Mouse (Mus musculus) heart, embryonic 16.5 days (tissue): ENCODE measurements around the gene Gm20388. TPM values are rescaled to one million over a fixed set of nuclear protein-coding genes. Genes with fewer than 3 reads are reported as not detected.

Source experiments
- ATAC-seq: fragments of 200-750 bp; cut with Nextera tagmentation; replicated peaks from 2 replicates; pipeline ENCODE4 v1.8.0; 2017; ENCODE audit warnings: moderate number of reproducible peaks; ENCODE audit not compliant: insufficient read depth, low FRiP score; ENCODE audit errors: extremely low read depth
- H3K27ac ChIP-seq: fragments of 300-500 bp; sonication (generic); 2 replicates; pipeline ENCODE4 v1.5.1; 2014; ENCODE audit warnings: mild to moderate bottlenecking, low read length, control low read depth, moderate library complexity
- H3K27me3 ChIP-seq: fragments of 300-500 bp; sonication (generic); 2 replicates; pipeline ENCODE4 v1.6.1; 2014; ENCODE audit warnings: low read length, mixed read lengths; ENCODE audit not compliant: control insufficient read depth, insufficient read depth
- H3K36me3 ChIP-seq: fragments of 300-500 bp; sonication (generic); 2 replicates; pipeline ENCODE4 v1.6.1; 2014; ENCODE audit not compliant: control insufficient read depth, insufficient read depth
- H3K4me1 ChIP-seq: fragments of 300-500 bp; sonication (generic); 2 replicates; pipeline ENCODE4 v1.6.1; 2014; ENCODE audit warnings: low read length, mixed read lengths; ENCODE audit not compliant: control insufficient read depth, insufficient read depth
- H3K4me2 ChIP-seq: fragments of 300-500 bp; sonication (generic); 2 replicates; pipeline ENCODE4 v1.6.1; 2014; ENCODE audit warnings: low read depth, mild to moderate bottlenecking, control low read depth, low read length
- H3K4me3 ChIP-seq: fragments of 300-500 bp; sonication (generic); 2 replicates; pipeline ENCODE4 v1.5.1; 2014; ENCODE audit warnings: mild to moderate bottlenecking, control low read depth, low read length
- H3K9ac ChIP-seq: fragments of 300-500 bp; sonication (generic); 2 replicates; pipeline ENCODE4 v1.6.1; 2014; ENCODE audit warnings: low read length, control low read depth
- H3K9me3 ChIP-seq: fragments of 300-500 bp; sonication (generic); replicated peaks from 2 replicates; pipeline ENCODE4 v1.6.1; 2016; ENCODE audit warnings: low read length; ENCODE audit not compliant: control insufficient read depth
- WGBS: fragments of 180-500 bp; shearing (Covaris S2); extraction: QIAGEN DNeasy Blood & Tissue Kit; methylation state at CpG from one replicate; pipeline ENCODE4 v1.1.7; 2014; 5-methylcytosine and 5-hydroxymethylcytosine counted together
- polyA plus RNA-seq: library from polyadenylated mRNA; unstranded; fragments of >200 nt; fragmentation: Nextera tagmentation; extraction: Ambion mirVana; gene quantifications from 2 replicates; pipeline ENCODE4 v1.2.1, GENCODE M21; 2015

Gene Gm20388
- polyA plus RNA-seq, 1 experiment from 2014 or later, result 4.5 TPM

- WGBS, result 86% methylated on average over 6 of the region's 6 CpGs
- peaks cover 28% of the 10 kb centered on the region for H3K4me1 ChIP-seq
- H3K4me3 ChIP-seq, result no peak overlapping the region
- no peak for ATAC-seq
- no peak overlapping the region for H3K27ac ChIP-seq
- peaks cover 4% of the 10 kb centered on the region for H3K9me3 ChIP-seq
- H3K9ac ChIP-seq, result no peak overlapping the region
- peaks cover 5% of the 10 kb centered on the region for H3K36me3 ChIP-seq
- H3K27me3 ChIP-seq, result no peaks in the 10 kb centered on the region
- no peak overlapping the region for H3K4me2 ChIP-seq
Observed at GRCm38 (mm10) chr8:124248688-124249087, 4338.0 kb downstream of the Gm20388 start.

DNA sequence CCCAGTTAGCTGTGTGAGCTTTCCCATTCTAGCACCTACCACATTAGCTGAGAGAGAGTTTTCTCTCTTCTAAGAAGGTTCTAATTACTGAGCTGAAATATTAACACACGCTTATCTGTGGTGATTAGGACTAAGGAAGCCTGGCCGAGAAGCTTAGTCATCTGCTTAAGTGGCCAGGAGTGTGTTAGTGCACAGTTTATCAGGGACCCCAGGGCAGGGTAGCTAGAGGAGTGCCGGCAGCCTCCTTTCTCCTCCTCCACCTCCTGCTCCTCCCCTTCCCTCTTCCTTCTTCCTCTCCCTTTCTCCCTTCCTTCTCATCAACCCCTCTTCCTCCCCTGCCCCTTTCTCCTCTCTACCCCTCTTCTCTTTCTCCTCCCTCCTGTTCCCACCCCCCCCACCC lies 4339.6 kb downstream of the Gm20388 start:
- peaks cover 28% of the 10 kb centered on the region for H3K4me1 ChIP-seq

GRCm38 (mm10) chr8:124250785-124251184 lies 4340.1 kb downstream of the Gm20388 start:
- H3K4me2 ChIP-seq, result no peak overlapping the region
- peaks cover 29% of the 10 kb centered on the region for H3K4me1 ChIP-seq
- no peak overlapping the region for H3K9ac ChIP-seq
- H3K9me3 ChIP-seq, result no peaks in the 10 kb centered on the region
- no peaks in the 10 kb centered on the region for H3K27me3 ChIP-seq
- 40% methylated on average over 4 of the region's 4 CpGs for WGBS
- H3K27ac ChIP-seq, result no peak overlapping the region
- no peak overlapping the region for H3K4me3 ChIP-seq
- ATAC-seq, result no peak
- H3K36me3 ChIP-seq, result no peaks in the 10 kb centered on the region

More for the DNA sequence above, 4339.6 kb downstream of the Gm20388 start:
- Histone ChIP-seq H3K4me3 (no peak overlapping the region), H3K36me3 (no peaks in the 10 kb centered on the region), H3K27ac (no peak overlapping the region), H3K9me3 (no peaks in the 10 kb centered on the region), H3K9ac (no peak overlapping the region), H3K27me3 (no peaks in the 10 kb centered on the region), H3K4me2 (no peak overlapping the region)
- WGBS, result 14% methylated on average over 3 of the region's 3 CpGs
- ATAC-seq, result 0 out of 2 replicates have a peak, but pooled peaks have one; percentile 11

DNA sequence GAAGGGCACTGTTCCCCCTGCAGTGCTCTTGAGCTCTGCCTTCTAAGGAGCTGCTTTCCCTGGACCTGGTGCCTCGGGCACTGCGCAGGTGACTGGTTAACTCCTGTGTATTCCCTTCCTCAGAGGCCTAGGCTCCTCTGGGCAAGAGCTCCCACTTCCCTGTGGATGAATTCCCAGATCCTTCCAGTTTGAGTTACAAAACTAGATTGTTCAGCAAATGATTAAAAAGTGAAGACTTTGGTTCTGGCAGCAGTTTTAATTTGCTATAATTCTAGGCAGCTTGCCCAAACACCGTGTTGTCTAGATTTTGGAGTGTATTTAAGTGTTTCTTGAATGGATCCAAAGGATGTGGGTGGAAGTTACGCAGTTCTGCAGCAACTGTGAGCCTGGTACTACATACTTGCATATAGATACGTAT lies 4341.9 kb downstream of the Gm20388 start:
- Histone ChIP-seq H3K4me1 (peaks cover 45% of the 10 kb centered on the region), H3K27ac (no peak overlapping the region; the same call in 1 of the 2 replicates), H3K27me3 (no peaks in the 10 kb centered on the region), H3K4me3 (no peak overlapping the region), H3K9me3 (no peaks in the 10 kb centered on the region), H3K36me3 (no peaks in the 10 kb centered on the region), H3K9ac (no peak overlapping the region), H3K4me2 (no peak overlapping the region)
- no peak for ATAC-seq
- WGBS, result 74% methylated on average over 5 of the region's 5 CpGs

- Histone ChIP-seq H3K9ac (no peak overlapping the region), H3K4me1 (peaks cover 56% of the 10 kb centered on the region), H3K4me3 (no peak overlapping the region), H3K27me3 (no peaks in the 10 kb centered on the region), H3K27ac (no peak overlapping the region), H3K4me2 (no peak overlapping the region), H3K9me3 (no peaks in the 10 kb centered on the region), H3K36me3 (no peaks in the 10 kb centered on the region)
- 80% methylated on average over 6 of the region's 6 CpGs for WGBS
- ATAC-seq, result no peak
Observed at GRCm38 (mm10) chr8:124253939-124254338, 4343.3 kb downstream of the Gm20388 start.

DNA sequence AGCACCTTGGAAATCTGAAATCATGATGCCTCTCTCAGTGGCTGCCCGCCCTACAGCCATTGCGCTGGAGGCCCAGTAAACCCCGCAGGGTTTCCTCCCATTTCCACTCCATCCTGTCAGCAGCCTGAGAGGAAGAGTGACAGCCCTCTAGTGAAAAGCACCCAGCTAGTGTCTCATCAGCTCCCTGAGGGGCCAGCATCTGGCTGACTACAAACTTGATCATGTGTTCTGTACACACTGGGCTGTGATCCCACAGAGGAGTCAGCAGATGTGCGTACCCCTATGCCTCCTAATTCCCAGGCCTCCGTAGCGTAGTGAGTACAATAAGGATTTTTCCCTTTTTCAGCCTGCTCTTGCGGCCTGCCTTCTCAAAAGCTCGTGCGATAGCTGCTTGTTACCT lies 4346.2 kb downstream of the Gm20388 start:
- Histone ChIP-seq H3K36me3 (no peaks in the 10 kb centered on the region), H3K4me3 (no peak overlapping the region), H3K9ac (peak overlapping the region; percentile 56), H3K9me3 (no peaks in the 10 kb centered on the region), H3K27ac (peak overlapping the region; percentile 88), H3K27me3 (no peaks in the 10 kb centered on the region), H3K4me2 (peak overlapping the region; percentile 42), H3K4me1 (peaks cover 58% of the 10 kb centered on the region)
- 33% methylated on average over 9 of the region's 9 CpGs for WGBS
- ATAC-seq, result peak; percentile 49

GRCm38 (mm10) chr8:124257363-124257762 lies 4346.7 kb downstream of the Gm20388 start:
- peak; percentile 75 for ATAC-seq
- H3K4me3 ChIP-seq, result no peak overlapping the region
- H3K27me3 ChIP-seq, result no peaks in the 10 kb centered on the region
- 23% methylated on average over 10 of the region's 10 CpGs for WGBS
- peak overlapping the region; percentile 47 for H3K9ac ChIP-seq
- no peaks in the 10 kb centered on the region for H3K9me3 ChIP-seq
- peaks cover 56% of the 10 kb centered on the region for H3K4me1 ChIP-seq
- H3K4me2 ChIP-seq, result peak overlapping the region; percentile 42
- peak overlapping the region; percentile 88 for H3K27ac ChIP-seq
- no peaks in the 10 kb centered on the region for H3K36me3 ChIP-seq

- Histone ChIP-seq H3K27ac (no peak overlapping the region), H3K4me1 (peaks cover 59% of the 10 kb centered on the region), H3K9ac (no peak overlapping the region), H3K4me3 (no peak overlapping the region), H3K4me2 (no peak overlapping the region), H3K9me3 (no peaks in the 10 kb centered on the region), H3K36me3 (no peaks in the 10 kb centered on the region), H3K27me3 (no peaks in the 10 kb centered on the region)
- 84% methylated on average over 4 of the region's 4 CpGs for WGBS
- no peak for ATAC-seq
Observed at GRCm38 (mm10) chr8:124259146-124259545, 4348.5 kb downstream of the Gm20388 start.

- Histone ChIP-seq H3K4me1 (peaks cover 65% of the 10 kb centered on the region), H3K9me3 (no peaks in the 10 kb centered on the region), H3K4me3 (no peak overlapping the region), H3K27me3 (no peaks in the 10 kb centered on the region), H3K9ac (0 out of 2 replicates have a peak overlapping the region, but pooled peaks have one; percentile 22), H3K27ac (no peak overlapping the region), H3K4me2 (no peak overlapping the region), H3K36me3 (no peaks in the 10 kb centered on the region)
- 79% methylated on average over 7 of the region's 7 CpGs for WGBS
- no peak for ATAC-seq
Observed at GRCm38 (mm10) chr8:124259925-124260324, 4349.3 kb downstream of the Gm20388 start.
